Mouse (Mus musculus): ENCODE results near the gene Sorbs2. TPM values are rescaled to one million over a fixed set of nuclear protein-coding genes. Genes with fewer than 3 reads are reported as not detected.
A peak's percentile ranks its signal among the peaks of the same experiment; 100 is the strongest.

Gene Sorbs2
- polyA plus RNA-seq, 1 experiment from 2014 or later, result 69.1 TPM

DNA sequence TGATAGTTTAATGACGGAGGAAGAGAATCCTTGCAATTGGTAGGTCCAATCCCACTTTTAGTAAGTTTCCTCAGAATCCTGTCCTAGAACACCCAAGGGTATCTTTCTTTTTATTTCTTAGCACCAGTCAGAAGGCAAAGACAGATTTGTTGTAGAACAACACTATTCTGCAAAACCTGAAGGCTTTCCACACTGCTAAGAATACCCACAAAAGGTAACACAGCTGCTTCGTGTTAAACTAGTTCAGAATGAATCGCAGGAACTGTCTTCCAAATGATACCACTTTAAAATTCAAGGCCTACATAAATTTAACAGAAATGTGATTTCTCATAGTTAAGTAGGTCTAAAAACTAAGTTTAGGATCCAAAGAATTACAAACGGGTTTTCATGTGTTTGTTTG, 201.5 kb downstream of the Sorbs2 start:
- 87% methylated on average over 4 of the region's 4 CpGs for WGBS

DNA sequence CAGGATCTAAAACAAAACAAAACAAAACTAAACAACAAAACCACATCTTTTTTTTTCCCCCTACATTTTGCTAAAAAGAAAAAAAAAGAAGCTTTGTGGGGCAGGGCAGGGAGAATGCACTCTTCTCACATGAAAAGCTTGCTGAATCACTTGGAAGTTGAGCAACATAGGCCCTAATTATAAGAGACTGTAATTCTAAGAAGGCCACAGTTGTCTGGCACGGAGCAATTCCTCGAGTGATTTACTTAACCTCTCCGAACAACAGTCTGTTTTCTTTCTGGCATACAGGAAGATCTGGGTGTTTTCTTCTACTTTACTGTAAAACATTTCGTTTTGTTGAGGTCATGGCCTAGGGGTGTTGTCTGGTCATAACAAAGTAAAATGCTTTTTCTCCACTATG, 202.1 kb downstream of the Sorbs2 start:
- 71% methylated on average over 4 of the region's 4 CpGs for WGBS
- no peak for DNase-seq (ENCODE audit: low spot score)
- H3K4me1 ChIP-seq (replicated peaks; ENCODE audit: control insufficient read depth, insufficient read depth, low read length), result peaks cover 7% of the 10 kb centered on the region; the same call in 1 of the 2 replicates
- no peak overlapping the region for H3K9ac ChIP-seq
- H3K36me3 ChIP-seq (replicated peaks; ENCODE audit: control insufficient read depth, insufficient read depth), result no peaks in the 10 kb centered on the region
- H3K4me2 ChIP-seq (replicated peaks), result no peak overlapping the region
- ATAC-seq (ENCODE audit: low FRiP score), result no peak
- no peak overlapping the region for H3K27ac ChIP-seq
- H3K27me3 ChIP-seq (ENCODE audit: control insufficient read depth, insufficient read depth, low read length), result no peaks in the 10 kb centered on the region
- H3K9me3 ChIP-seq (ENCODE audit: control insufficient read depth, low read length), result no peaks in the 10 kb centered on the region
- no peak overlapping the region for H3K4me3 ChIP-seq (replicated peaks; ENCODE audit: low read length)

More for the DNA sequence above, 201.5 kb downstream of the Sorbs2 start:
- H3K36me3 ChIP-seq (replicated peaks; ENCODE audit: control insufficient read depth, insufficient read depth), result no peaks in the 10 kb centered on the region
- no peak overlapping the region for H3K4me2 ChIP-seq (replicated peaks)
- H3K9ac ChIP-seq, result no peak overlapping the region
- ATAC-seq (ENCODE audit: low FRiP score) (no peak), DNase-seq (ENCODE audit: low spot score) (no peak)
- 0 out of 2 replicates have a peak, but pooled peaks cover 6% of the 10 kb centered on the region for H3K4me1 ChIP-seq (replicated peaks; ENCODE audit: control insufficient read depth, insufficient read depth, low read length)
- no peak overlapping the region for H3K27ac ChIP-seq
- H3K9me3 ChIP-seq (ENCODE audit: control insufficient read depth, low read length), result no peaks in the 10 kb centered on the region
- no peak overlapping the region for H3K4me3 ChIP-seq (replicated peaks; ENCODE audit: low read length)
- no peaks in the 10 kb centered on the region for H3K27me3 ChIP-seq (ENCODE audit: control insufficient read depth, insufficient read depth, low read length)

DNA sequence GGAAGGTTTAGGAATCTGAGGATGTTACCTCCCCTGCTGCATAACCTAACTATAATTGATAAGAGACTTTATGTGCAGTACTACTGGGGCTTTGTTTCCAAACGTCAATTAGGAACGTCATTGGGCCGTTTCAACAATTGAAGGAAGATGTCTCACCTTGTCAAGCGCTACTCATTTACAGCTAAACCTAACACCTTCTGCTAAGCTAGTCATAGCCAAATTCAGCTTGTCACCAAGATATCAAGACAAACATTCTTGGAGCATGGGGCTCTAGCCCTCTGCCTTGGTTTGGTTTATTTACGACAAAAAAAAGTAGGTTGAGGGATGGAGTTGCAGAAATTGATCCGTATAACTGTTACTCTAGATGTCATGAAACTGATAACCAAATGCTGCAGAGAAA, 205.0 kb downstream of the Sorbs2 start:
- 84% methylated on average over 6 of the region's 6 CpGs for WGBS
- DNase-seq (ENCODE audit: low spot score), result no peak

DNA sequence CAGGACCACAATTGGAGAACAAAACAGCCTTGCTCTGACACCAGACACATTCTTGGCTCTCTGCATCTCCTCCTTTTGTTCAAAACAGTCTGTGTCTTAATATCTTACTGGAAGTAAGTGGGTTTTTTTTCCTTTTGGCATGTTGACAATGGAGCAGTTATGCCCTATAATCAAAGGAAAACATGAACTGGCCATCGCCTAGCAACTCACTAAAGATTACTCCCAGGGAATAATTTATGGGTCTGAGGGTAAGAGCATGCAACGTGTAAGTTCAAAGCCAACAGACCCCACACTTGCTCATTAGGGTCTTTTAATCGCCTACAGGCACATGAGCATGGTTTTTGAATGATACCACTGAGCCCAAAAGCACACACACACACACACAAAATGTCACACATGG, 207.2 kb downstream of the Sorbs2 start:
- 31% methylated on average over 3 of the region's 3 CpGs for WGBS
- H3K36me3 ChIP-seq (replicated peaks; ENCODE audit: control insufficient read depth, insufficient read depth), result no peaks in the 10 kb centered on the region
- no peak overlapping the region for H3K4me2 ChIP-seq (replicated peaks)
- H3K4me3 ChIP-seq (replicated peaks; ENCODE audit: low read length), result no peak overlapping the region
- H3K9ac ChIP-seq, result no peak overlapping the region
- H3K27me3 ChIP-seq (ENCODE audit: control insufficient read depth, insufficient read depth, low read length), result no peaks in the 10 kb centered on the region
- H3K4me1 ChIP-seq (replicated peaks; ENCODE audit: control insufficient read depth, insufficient read depth, low read length), result peaks cover 22% of the 10 kb centered on the region; the same call in 1 of the 2 replicates
- no peaks in the 10 kb centered on the region for H3K9me3 ChIP-seq (ENCODE audit: control insufficient read depth, low read length)
- peak; percentile 37; the same call in 1 of the 2 replicates for ATAC-seq (ENCODE audit: low FRiP score)
- H3K27ac ChIP-seq, result 0 out of 2 replicates have a peak overlapping the region, but pooled peaks have one; percentile 14
- peak; percentile 59 for DNase-seq (ENCODE audit: low spot score)

More for the DNA sequence above, 205.0 kb downstream of the Sorbs2 start:
- no peak overlapping the region for H3K9ac ChIP-seq
- H3K27me3 ChIP-seq (ENCODE audit: control insufficient read depth, insufficient read depth, low read length), result no peaks in the 10 kb centered on the region
- H3K36me3 ChIP-seq (replicated peaks; ENCODE audit: control insufficient read depth, insufficient read depth), result no peaks in the 10 kb centered on the region
- H3K27ac ChIP-seq, result no peak overlapping the region
- H3K9me3 ChIP-seq (ENCODE audit: control insufficient read depth, low read length), result no peaks in the 10 kb centered on the region
- H3K4me1 ChIP-seq (replicated peaks; ENCODE audit: control insufficient read depth, insufficient read depth, low read length), result peaks cover 22% of the 10 kb centered on the region; the same call in 1 of the 2 replicates
- no peak for ATAC-seq (ENCODE audit: low FRiP score)
- no peak overlapping the region for H3K4me2 ChIP-seq (replicated peaks)
- no peak overlapping the region for H3K4me3 ChIP-seq (replicated peaks; ENCODE audit: low read length)

DNA sequence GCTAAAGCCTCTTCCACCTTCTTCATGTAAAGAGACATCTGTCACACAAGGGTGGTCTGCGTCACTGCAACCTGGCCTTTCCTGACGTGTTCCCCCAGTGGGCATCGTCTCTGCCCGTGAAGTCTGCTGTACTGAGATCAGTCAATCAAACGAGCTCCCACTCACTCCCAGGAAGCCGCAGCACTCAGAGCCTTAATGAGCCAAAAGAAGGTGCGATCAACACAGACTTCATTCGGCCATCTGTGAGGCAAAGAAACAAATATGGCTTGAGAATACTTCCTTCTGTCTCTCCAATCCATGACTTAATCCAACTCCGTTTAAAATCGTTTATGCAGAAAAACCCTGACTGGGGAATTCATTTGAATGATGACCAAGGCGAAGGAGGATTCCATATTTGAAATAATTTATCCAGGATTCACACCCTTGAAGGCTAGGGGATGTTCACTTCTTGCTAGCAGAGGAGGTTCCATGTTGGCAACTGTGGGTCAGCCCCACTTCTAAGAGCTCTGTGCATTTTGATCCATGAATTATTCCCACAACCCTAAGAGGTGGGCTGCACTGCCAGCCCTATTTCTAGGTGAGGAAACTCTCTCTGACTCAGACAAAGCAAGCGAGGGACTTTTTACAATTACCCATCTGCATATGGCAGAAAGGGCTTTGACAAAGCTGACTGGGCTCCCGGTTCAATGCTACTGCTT, 207.9 kb downstream of the Sorbs2 start:
- no peaks in the 10 kb centered on the region for H3K36me3 ChIP-seq (replicated peaks; ENCODE audit: control insufficient read depth, insufficient read depth)
- peaks cover 22% of the 10 kb centered on the region; the same call in 1 of the 2 replicates for H3K4me1 ChIP-seq (replicated peaks; ENCODE audit: control insufficient read depth, insufficient read depth, low read length)
- ATAC-seq (ENCODE audit: low FRiP score) (no peak), DNase-seq (ENCODE audit: low spot score) (no peak)
- H3K27me3 ChIP-seq (ENCODE audit: control insufficient read depth, insufficient read depth, low read length), result no peaks in the 10 kb centered on the region
- no peak overlapping the region for H3K4me2 ChIP-seq (replicated peaks)
- no peaks in the 10 kb centered on the region for H3K9me3 ChIP-seq (ENCODE audit: control insufficient read depth, low read length)
- H3K4me3 ChIP-seq (replicated peaks; ENCODE audit: low read length), result no peak overlapping the region
- WGBS, result 50% methylated on average over 13 of the region's 13 CpGs
- no peak overlapping the region for H3K9ac ChIP-seq
- no peak overlapping the region for H3K27ac ChIP-seq

DNA sequence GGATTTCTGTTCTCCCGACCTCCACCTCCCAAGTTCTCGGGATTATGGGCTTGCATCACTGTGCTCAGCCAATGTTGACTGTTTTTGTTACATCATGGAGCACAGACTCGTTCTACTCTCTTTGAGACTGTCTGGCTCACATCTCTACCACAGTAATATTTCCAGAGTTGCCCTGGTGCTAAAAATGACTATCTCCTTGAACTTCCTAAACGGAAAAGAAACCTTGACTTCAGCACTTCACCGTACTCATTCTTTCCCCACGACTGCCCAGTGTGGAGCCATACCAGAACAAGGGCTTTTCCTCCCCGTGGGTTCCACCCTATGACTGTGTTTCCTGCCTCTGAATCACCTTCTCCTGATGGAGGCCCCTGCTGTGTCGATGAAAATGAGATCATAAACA, 212.2 kb downstream of the Sorbs2 start:
- WGBS, result 77% methylated on average over 8 of the region's 8 CpGs
- no peak overlapping the region for H3K27ac ChIP-seq
- no peak for ATAC-seq (ENCODE audit: low FRiP score)

DNA sequence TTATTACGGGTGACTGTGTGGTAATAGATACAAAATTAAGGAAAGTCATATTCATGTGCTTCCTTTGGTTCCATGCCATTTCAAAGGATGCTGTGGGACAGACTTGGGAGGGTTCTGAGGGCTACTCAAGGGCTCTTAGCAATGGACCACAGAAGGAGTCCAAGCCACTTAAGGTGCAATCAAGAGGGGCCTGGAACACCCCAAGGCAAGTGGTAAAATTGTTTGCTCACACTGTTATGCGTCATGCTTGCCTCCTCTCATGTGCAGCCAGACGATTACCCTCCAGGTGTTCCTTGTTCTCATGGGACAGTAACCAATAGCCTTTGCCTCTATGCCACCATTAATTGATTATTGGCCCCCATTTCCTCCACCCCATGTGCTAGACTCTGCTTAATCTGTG, 216.6 kb downstream of the Sorbs2 start:
- Histone ChIP-seq H3K9me3 (ENCODE audit: control insufficient read depth, low read length) (no peaks in the 10 kb centered on the region), H3K27me3 (ENCODE audit: control insufficient read depth, insufficient read depth, low read length) (no peaks in the 10 kb centered on the region), H3K36me3 (replicated peaks; ENCODE audit: control insufficient read depth, insufficient read depth) (no peaks in the 10 kb centered on the region), H3K4me3 (replicated peaks; ENCODE audit: low read length) (no peak overlapping the region), H3K9ac (no peak overlapping the region), H3K27ac (no peak overlapping the region), H3K4me1 (replicated peaks; ENCODE audit: control insufficient read depth, insufficient read depth, low read length) (no peaks in the 10 kb centered on the region), H3K4me2 (replicated peaks) (no peak overlapping the region)
- no peak for DNase-seq (ENCODE audit: low spot score)
- WGBS, result 77% methylated on average over 3 of the region's 3 CpGs
- no peak for ATAC-seq (ENCODE audit: low FRiP score)

More for the DNA sequence above, 212.2 kb downstream of the Sorbs2 start:
- H3K4me3 ChIP-seq (replicated peaks; ENCODE audit: low read length), result no peak overlapping the region
- no peaks in the 10 kb centered on the region for H3K36me3 ChIP-seq (replicated peaks; ENCODE audit: control insufficient read depth, insufficient read depth)
- H3K27me3 ChIP-seq (ENCODE audit: control insufficient read depth, insufficient read depth, low read length), result no peaks in the 10 kb centered on the region
- no peak overlapping the region for H3K9ac ChIP-seq
- no peak for DNase-seq (ENCODE audit: low spot score)
- peaks cover 14% of the 10 kb centered on the region; the same call in 1 of the 2 replicates for H3K4me1 ChIP-seq (replicated peaks; ENCODE audit: control insufficient read depth, insufficient read depth, low read length)
- H3K4me2 ChIP-seq (replicated peaks), result no peak overlapping the region
- no peaks in the 10 kb centered on the region for H3K9me3 ChIP-seq (ENCODE audit: control insufficient read depth, low read length)

DNA sequence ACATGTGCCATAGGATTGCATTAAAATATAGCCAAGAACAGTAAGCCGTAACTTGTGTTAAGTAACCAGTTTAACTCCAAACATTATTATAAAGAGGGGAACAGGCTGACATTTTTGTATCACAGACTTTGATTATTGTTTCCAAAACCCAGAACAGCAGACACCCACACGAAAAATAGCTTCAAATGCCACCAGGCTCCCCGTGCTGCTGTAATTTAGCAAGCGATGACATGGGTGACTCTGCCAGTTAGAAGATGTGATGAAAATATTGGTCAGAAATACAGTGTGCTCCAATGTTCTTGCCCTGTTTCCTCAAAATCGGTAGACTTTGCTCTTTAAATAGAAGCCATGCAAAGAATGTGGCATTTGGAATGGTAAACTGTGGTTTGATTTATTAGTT, 217.7 kb downstream of the Sorbs2 start:
- Histone ChIP-seq H3K36me3 (replicated peaks; ENCODE audit: control insufficient read depth, insufficient read depth) (no peaks in the 10 kb centered on the region), H3K4me1 (replicated peaks; ENCODE audit: control insufficient read depth, insufficient read depth, low read length) (no peaks in the 10 kb centered on the region), H3K4me2 (replicated peaks) (no peak overlapping the region), H3K27me3 (ENCODE audit: control insufficient read depth, insufficient read depth, low read length) (no peaks in the 10 kb centered on the region), H3K27ac (no peak overlapping the region), H3K9me3 (ENCODE audit: control insufficient read depth, low read length) (no peaks in the 10 kb centered on the region), H3K9ac (no peak overlapping the region), H3K4me3 (replicated peaks; ENCODE audit: low read length) (no peak overlapping the region)
- ATAC-seq (ENCODE audit: low FRiP score) (no peak), DNase-seq (ENCODE audit: low spot score) (no peak)
- 92% methylated on average over 5 of the region's 5 CpGs for WGBS

DNA sequence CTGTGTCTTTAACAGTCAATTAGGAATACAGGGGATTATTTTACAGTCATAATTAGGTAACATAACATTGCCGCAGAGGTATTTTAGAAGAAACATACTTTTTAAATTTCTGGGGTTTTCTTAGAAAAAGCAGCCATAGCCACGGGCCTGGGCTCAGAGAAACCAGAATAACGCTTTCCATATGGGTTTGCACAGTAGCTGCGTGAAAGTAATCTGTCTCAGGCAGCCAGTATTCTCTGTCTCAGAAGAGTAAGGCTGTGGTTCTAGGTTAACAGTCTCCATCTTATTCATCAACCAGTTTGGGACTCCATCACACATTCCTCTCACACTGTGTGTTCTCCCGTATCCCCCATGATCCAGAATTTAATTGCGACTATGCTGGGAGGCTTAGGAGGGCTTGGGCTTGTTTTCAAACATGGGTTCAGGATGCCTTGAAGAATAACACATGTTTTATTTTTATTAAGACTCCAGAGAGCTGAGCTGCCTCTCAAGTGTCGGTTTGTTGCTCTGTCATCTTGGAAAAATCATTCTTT, 222.3 kb downstream of the Sorbs2 start:
- 85% methylated on average over 7 of the region's 7 CpGs for WGBS
- H3K27me3 ChIP-seq (ENCODE audit: control insufficient read depth, insufficient read depth, low read length), result no peaks in the 10 kb centered on the region
- H3K9me3 ChIP-seq (ENCODE audit: control insufficient read depth, low read length), result no peaks in the 10 kb centered on the region
- H3K9ac ChIP-seq, result no peak overlapping the region
- no peak overlapping the region for H3K4me2 ChIP-seq (replicated peaks)
- no peak overlapping the region for H3K4me3 ChIP-seq (replicated peaks; ENCODE audit: low read length)
- no peak for DNase-seq (ENCODE audit: low spot score)
- no peak overlapping the region for H3K27ac ChIP-seq
- H3K36me3 ChIP-seq (replicated peaks; ENCODE audit: control insufficient read depth, insufficient read depth), result no peaks in the 10 kb centered on the region
- H3K4me1 ChIP-seq (replicated peaks; ENCODE audit: control insufficient read depth, insufficient read depth, low read length), result 0 out of 2 replicates have a peak, but pooled peaks cover 2% of the 10 kb centered on the region
- ATAC-seq (ENCODE audit: low FRiP score), result no peak
